Mouse (Mus musculus) lung, embryonic 16.5 days (tissue): Measurements from ENCODE around the gene Ppfia3. TPM values are rescaled to one million over a fixed set of nuclear protein-coding genes. Genes with fewer than 3 reads are reported as not detected.

ENCODE experiments used
- ATAC-seq: fragments of 200-750 bp; cut with Nextera tagmentation; 2 replicates; pipeline ENCODE4 v1.8.0; 2017; ENCODE audit warnings: low read depth, mild to moderate bottlenecking, moderate library complexity
- H3K27ac ChIP-seq: fragments of 300-500 bp; sonication (generic); 2 replicates; pipeline ENCODE4 v1.5.1; 2014; ENCODE audit warnings: mild to moderate bottlenecking, control low read depth, low read length
- H3K27me3 ChIP-seq: fragments of 300-500 bp; sonication (generic); 2 replicates; pipeline ENCODE4 v1.6.1; 2014; ENCODE audit warnings: low read depth, low read length, mixed read lengths; ENCODE audit not compliant: control insufficient read depth, insufficient read depth
- H3K36me3 ChIP-seq: fragments of 300-500 bp; sonication (generic); 2 replicates; pipeline ENCODE4 v1.6.1; 2014; ENCODE audit warnings: low read length; ENCODE audit not compliant: control insufficient read depth, insufficient read depth
- H3K4me1 ChIP-seq: fragments of 300-500 bp; sonication (generic); replicated peaks from 2 replicates; pipeline ENCODE4 v1.6.1; 2014; ENCODE audit warnings: low read length, mixed read lengths; ENCODE audit not compliant: control insufficient read depth, insufficient read depth
- H3K4me2 ChIP-seq: fragments of 300-500 bp; sonication (generic); 2 replicates; pipeline ENCODE4 v1.6.1; 2014; ENCODE audit warnings: low read depth, low read length, control low read depth
- H3K4me3 ChIP-seq: fragments of 300-500 bp; sonication (generic); 2 replicates; pipeline ENCODE4 v1.5.1; 2014; ENCODE audit warnings: mild to moderate bottlenecking, low read length, control low read depth
- H3K9ac ChIP-seq: fragments of 300-500 bp; sonication (generic); 2 replicates; pipeline ENCODE4 v1.6.1; 2014; ENCODE audit warnings: low read length, control low read depth
- H3K9me3 ChIP-seq: fragments of 300-500 bp; sonication (generic); 2 replicates; pipeline ENCODE4 v1.6.1; 2016; ENCODE audit warnings: low read length; ENCODE audit not compliant: control insufficient read depth
- WGBS: fragments of 180-500 bp; shearing (Covaris S2); extraction: QIAGEN DNeasy Blood & Tissue Kit; methylation state at CpG from one replicate; pipeline ENCODE4 v1.1.7; 2014; 5-methylcytosine and 5-hydroxymethylcytosine counted together
- polyA plus RNA-seq: library from polyadenylated mRNA; unstranded; fragments of >200 nt; fragmentation: Nextera tagmentation; extraction: Ambion mirVana; gene quantifications from 2 replicates; pipeline ENCODE4 v1.2.1, GENCODE M21; 2015

The Ppfia3 gene
- polyA plus RNA-seq, 1 experiment from 2014 or later: 2.5 TPM

DNA sequence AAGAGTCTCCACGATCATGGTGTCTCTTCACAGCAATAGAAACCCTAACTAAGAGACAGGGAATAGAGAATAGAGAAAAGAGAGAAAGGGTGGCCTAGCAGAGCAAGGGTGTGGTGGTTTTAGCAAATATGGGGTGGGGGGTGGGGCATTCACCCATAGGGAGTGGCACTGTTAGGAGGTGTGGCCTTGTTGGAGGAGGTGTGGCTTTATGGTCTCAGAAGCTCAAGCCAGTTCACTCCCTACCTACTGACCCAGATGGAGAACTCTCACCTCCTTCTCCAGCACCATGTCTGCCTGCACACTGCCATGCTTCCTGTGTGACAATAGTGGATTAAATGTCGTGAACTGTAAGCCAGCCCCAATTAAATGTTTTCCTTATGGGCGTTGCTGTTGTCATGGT is 69.3 kb downstream of the Ppfia3 start:
- Histone ChIP-seq H3K9me3 (no peaks in the 10 kb centered on the region), H3K27ac (no peak overlapping the region), H3K27me3 (no peaks in the 10 kb centered on the region), H3K9ac (no peak overlapping the region), H3K4me2 (no peak overlapping the region), H3K4me1 (no peaks in the 10 kb centered on the region; the same call in 1 of the 2 replicates), H3K36me3 (no peaks in the 10 kb centered on the region), H3K4me3 (no peak overlapping the region)
- ATAC-seq: no peak
- 64% methylated on average over 3 of the region's 3 CpGs for WGBS

DNA sequence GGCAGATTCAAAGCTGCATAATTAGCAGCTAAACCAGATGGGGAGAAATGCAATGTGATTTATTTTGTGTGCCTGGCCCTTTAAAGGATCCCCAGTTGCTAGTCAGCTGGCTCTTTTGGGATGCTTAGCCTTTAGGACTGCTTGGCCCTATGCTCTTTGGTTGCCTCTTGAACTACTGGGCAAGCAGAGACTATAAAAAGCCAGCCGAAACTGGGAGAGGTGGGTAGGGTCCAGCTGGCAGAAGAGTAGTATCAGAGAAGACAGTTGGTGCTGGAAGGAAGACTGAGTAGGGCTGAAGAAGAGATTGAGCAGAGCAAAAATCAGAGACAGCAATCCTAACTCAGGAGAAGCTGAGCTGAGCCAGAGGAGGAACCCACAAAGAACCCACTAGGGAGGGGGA is 70.2 kb downstream of the Ppfia3 start:
- Histone ChIP-seq H3K4me2 (no peak overlapping the region), H3K27me3 (no peaks in the 10 kb centered on the region), H3K9ac (no peak overlapping the region), H3K4me3 (no peak overlapping the region), H3K36me3 (no peaks in the 10 kb centered on the region), H3K27ac (no peak overlapping the region), H3K9me3 (no peaks in the 10 kb centered on the region; the same call in 1 of the 2 replicates), H3K4me1 (no peaks in the 10 kb centered on the region)
- ATAC-seq: no peak
- 78% methylated on average over 1 of the region's 1 CpGs for WGBS

Other genes starting within 250 kb of the Ppfia3 start
- gene Rps11, start 242.6 kb downstream of the Ppfia3 start, polyA plus RNA-seq: 1,430 and 1,443 TPM in 2 replicates
- gene Rpl13a, start 238.3 kb downstream of the Ppfia3 start, polyA plus RNA-seq: 1,289 and 1,305 TPM in 2 replicates
- gene Gm45713, start 230.8 kb downstream of the Ppfia3 start, polyA plus RNA-seq: 0.31 and 0.60 TPM in 2 replicates
- gene Flt3l, start 230.6 kb downstream of the Ppfia3 start, polyA plus RNA-seq: 2.4 and 3.0 TPM in 2 replicates
- gene Pih1d1, start 212.7 kb downstream of the Ppfia3 start, polyA plus RNA-seq: 99.2 and 100 TPM in 2 replicates
- 55.4 and 57.4 TPM in 2 replicates for gene Aldh16a1, start 212.4 kb downstream of the Ppfia3 start, polyA plus RNA-seq
- gene Slc17a7, start 203.1 kb downstream of the Ppfia3 start, polyA plus RNA-seq: 0.34 and 0.99 TPM in 2 replicates
- not detected in 2 replicates for gene Gfy, start 187.4 kb downstream of the Ppfia3 start, polyA plus RNA-seq
- not detected in 2 replicates for gene Pth2, start 186.0 kb downstream of the Ppfia3 start, polyA plus RNA-seq
- 1.3 TPM in 2 replicates for gene Ccdc155, start 162.1 kb downstream of the Ppfia3 start, polyA plus RNA-seq
- 0.84 and 1.6 TPM in 2 replicates for gene Dkkl1, start 154.9 kb downstream of the Ppfia3 start, polyA plus RNA-seq
- gene Tead2, start 151.3 kb downstream of the Ppfia3 start, polyA plus RNA-seq: 134 and 148 TPM in 2 replicates
- gene Cd37, start 127.9 kb downstream of the Ppfia3 start, polyA plus RNA-seq: 3.0 and 4.6 TPM in 2 replicates
- 0.23 TPM in 1 of 2 replicates, not detected in the other for gene Slc6a16, start 125.9 kb downstream of the Ppfia3 start, polyA plus RNA-seq
- gene Slc6a21, start 89.5 kb downstream of the Ppfia3 start, polyA plus RNA-seq: not detected in 2 replicates
- gene Trpm4, start 33.2 kb downstream of the Ppfia3 start, polyA plus RNA-seq: 19.6 and 25.0 TPM in 2 replicates
- gene Hrc, start 31.7 kb downstream of the Ppfia3 start, polyA plus RNA-seq: 1.8 and 2.0 TPM in 2 replicates
- gene Lin7b, start 3.6 kb upstream of the Ppfia3 start, polyA plus RNA-seq: 0.53 TPM in 2 replicates
- 181 and 191 TPM in 2 replicates for gene Snrnp70, start 28.7 kb upstream of the Ppfia3 start, polyA plus RNA-seq
- gene Kcna7, start 38.6 kb upstream of the Ppfia3 start, polyA plus RNA-seq: not detected in 2 replicates
- gene Ntf5, start 46.7 kb upstream of the Ppfia3 start, polyA plus RNA-seq: 3.2 and 3.5 TPM in 2 replicates
- 2.3 and 3.3 TPM in 2 replicates for gene Lhb, start 53.8 kb upstream of the Ppfia3 start, polyA plus RNA-seq
- 53.8 and 54.1 TPM in 2 replicates for gene Gys1, start 67.8 kb upstream of the Ppfia3 start, polyA plus RNA-seq
- 159 and 160 TPM in 2 replicates for gene Ruvbl2, start 71.1 kb upstream of the Ppfia3 start, polyA plus RNA-seq
- gene Ftl1, start 92.9 kb upstream of the Ppfia3 start, polyA plus RNA-seq: 4,912 and 5,024 TPM in 2 replicates
- 135 and 136 TPM in 2 replicates for gene Bax, start 99.9 kb upstream of the Ppfia3 start, polyA plus RNA-seq
- gene Tulp2, start 114.9 kb upstream of the Ppfia3 start, polyA plus RNA-seq: 0.39 and 0.57 TPM in 2 replicates
- not detected in 2 replicates for gene Gm45808, start 119.8 kb upstream of the Ppfia3 start, polyA plus RNA-seq
- gene Dhdh, start 121.8 kb upstream of the Ppfia3 start, polyA plus RNA-seq: 3.6 and 3.7 TPM in 2 replicates
- 254 and 266 TPM in 2 replicates for gene Nucb1, start 143.4 kb upstream of the Ppfia3 start, polyA plus RNA-seq
- gene Ppp1r15a, start 159.2 kb upstream of the Ppfia3 start, polyA plus RNA-seq: 22.4 and 29.0 TPM in 2 replicates
- gene Plekha4, start 159.3 kb upstream of the Ppfia3 start, polyA plus RNA-seq: 2.3 and 3.4 TPM in 2 replicates
- gene Hsd17b14, start 187.9 kb upstream of the Ppfia3 start, polyA plus RNA-seq: 0.72 and 0.84 TPM in 2 replicates
- gene Bcat2, start 203.1 kb upstream of the Ppfia3 start, polyA plus RNA-seq: 59.5 and 60.0 TPM in 2 replicates
- 0.16 and 0.91 TPM in 2 replicates for gene Fgf21, start 248.5 kb upstream of the Ppfia3 start, polyA plus RNA-seq